ENCODE assay signal across 23 mouse cellular contexts in the genomic region with DNA sequence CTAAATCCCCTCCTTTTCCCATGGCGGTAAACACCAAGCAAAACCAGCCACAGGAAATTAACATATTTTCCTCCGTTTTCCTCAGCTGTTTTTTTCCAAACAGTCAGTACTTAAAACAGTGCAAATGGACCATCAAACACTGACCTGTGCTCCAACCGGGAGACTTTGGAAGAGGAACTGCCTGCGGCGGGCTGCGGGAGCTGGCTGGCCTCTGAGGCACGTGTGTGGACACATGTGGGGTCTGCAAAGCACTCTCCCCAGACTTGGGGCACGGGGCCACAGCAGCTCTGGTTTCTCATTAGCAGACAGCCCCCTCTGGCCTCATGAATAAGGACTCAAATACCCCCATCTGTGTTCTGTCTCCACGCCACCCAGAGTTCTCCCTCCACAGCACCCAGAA.
"Had no signal": no experiment of that assay in that cellular context is flagged by ENCODE, and none has a peak within 500 bp of the region (broad histone marks: within the 10 kb centered on the region; RNA-seq: fewer than 3 reads in every experiment).

No protein-coding gene starts in this region.

- H3K9ac ChIP-seq: limb, embryonic 13.5 days; liver, embryonic 12.5 days; liver, embryonic 15.5 days; lung, embryonic 15.5 days; midbrain, embryonic 13.5 days; neural tube, embryonic 13.5 days; stomach, embryonic 15.5 days had no signal

- H3K27me3 ChIP-seq: limb, embryonic 13.5 days; liver, embryonic 12.5 days; liver, embryonic 15.5 days; lung, embryonic 15.5 days; megakaryocyte, embryonic 14.5 days; midbrain, embryonic 13.5 days; neural tube, embryonic 13.5 days; stomach, embryonic 15.5 days had no signal

- DNase-seq: layer of hippocampus, adult 9-11 months; liver; lung, adult 18-20 months; lung, postnatal 10 days; lung, postnatal 36 days; retina, postnatal 1 day; right cerebral cortex, postnatal 25 days; spleen, adult 18-20 months; thymus, postnatal 25 days had no signal

- H3K4me1 ChIP-seq: limb, embryonic 10.5 days; limb, embryonic 13.5 days; liver, embryonic 15.5 days; lung, embryonic 15.5 days had no signal

- H3K4me3 ChIP-seq: layer of hippocampus, adult 2 months; limb, embryonic 10.5 days; limb, embryonic 13.5 days; liver, embryonic 12.5 days; liver, embryonic 15.5 days; lung, embryonic 15.5 days; megakaryocyte, embryonic 14.5 days; midbrain, embryonic 10.5 days; midbrain, embryonic 13.5 days; myocyte; neural tube, embryonic 13.5 days; stomach, embryonic 15.5 days had no signal

- H3K4me2 ChIP-seq: limb, embryonic 13.5 days; liver, embryonic 12.5 days; liver, embryonic 15.5 days; lung, embryonic 15.5 days; midbrain, embryonic 13.5 days; neural tube, embryonic 13.5 days; stomach, embryonic 15.5 days had no signal

- ATAC-seq: intestine, embryonic 16.5 days; liver, embryonic 12.5 days; midbrain, embryonic 13.5 days; midbrain, embryonic 16.5 days had no signal

- H3K27ac ChIP-seq: layer of hippocampus, adult 2 months; limb, embryonic 10.5 days; limb, embryonic 13.5 days; liver, embryonic 12.5 days; liver, embryonic 15.5 days; lung, embryonic 15.5 days; midbrain, embryonic 13.5 days; neural tube, embryonic 13.5 days; stomach, embryonic 15.5 days had no signal

- H3K9me3 ChIP-seq: limb, embryonic 10.5 days; limb, embryonic 13.5 days; liver, embryonic 12.5 days; liver, embryonic 15.5 days; lung, embryonic 15.5 days; megakaryocyte, embryonic 14.5 days; midbrain, embryonic 10.5 days; midbrain, embryonic 13.5 days; neural tube, embryonic 13.5 days; stomach, embryonic 15.5 days had no signal
